Mouse (Mus musculus) stomach, embryonic 14.5 days (tissue): ENCODE data around the gene Sult2b1. TPM values are rescaled to one million over a fixed set of nuclear protein-coding genes. Genes with fewer than 3 reads are reported as not detected.

Source experiments
- ATAC-seq: fragments of 200-750 bp; cut with Nextera tagmentation; 2 replicates; pipeline ENCODE4 v1.8.0; 2017; ENCODE audit warnings: low read depth, moderate TSS enrichment; ENCODE audit not compliant: insufficient number of reproducible peaks, insufficient read depth, low FRiP score
- H3K27ac ChIP-seq: fragments of 300-500 bp; sonication (generic); 2 replicates; pipeline ENCODE4 v1.5.1; 2014; ENCODE audit warnings: mild to moderate bottlenecking, low read length, moderate library complexity, mixed read lengths
- H3K27me3 ChIP-seq: fragments of 300-500 bp; sonication (generic); 2 replicates; pipeline ENCODE4 v1.6.1; 2014; ENCODE audit warnings: low read length, control low read depth, mixed read lengths; ENCODE audit not compliant: control insufficient read depth, insufficient read depth
- H3K36me3 ChIP-seq: fragments of 300-500 bp; sonication (generic); 2 replicates; pipeline ENCODE4 v1.6.1; 2014; ENCODE audit warnings: mild to moderate bottlenecking, control low read depth, low read length, moderate library complexity, mixed read lengths; ENCODE audit not compliant: control insufficient read depth, insufficient read depth
- H3K4me1 ChIP-seq: fragments of 300-500 bp; sonication (generic); 2 replicates; pipeline ENCODE4 v1.6.1; 2014; ENCODE audit warnings: low read length, control low read depth, mixed read lengths; ENCODE audit not compliant: control insufficient read depth, insufficient read depth
- H3K4me2 ChIP-seq: fragments of 300-500 bp; sonication (generic); replicated peaks from 2 replicates; pipeline ENCODE4 v1.6.1; 2014; ENCODE audit warnings: low read depth, low read length, control low read depth
- H3K4me3 ChIP-seq: fragments of 300-500 bp; sonication (generic); 2 replicates; pipeline ENCODE4 v1.5.1; 2014; ENCODE audit warnings: low read depth, low read length, control low read depth
- H3K9ac ChIP-seq: fragments of 300-500 bp; sonication (generic); replicated peaks from 2 replicates; pipeline ENCODE4 v1.6.1; 2014; ENCODE audit warnings: low read depth, mild to moderate bottlenecking, control low read depth, low read length, moderate library complexity, mixed read lengths
- H3K9me3 ChIP-seq: fragments of 300-500 bp; sonication (generic); 2 replicates; pipeline ENCODE4 v1.6.1; 2016; ENCODE audit warnings: low read depth, low read length, control low read depth; ENCODE audit not compliant: control insufficient read depth
- WGBS: fragments of 180-500 bp; shearing (Covaris S2); extraction: QIAGEN DNeasy Blood & Tissue Kit; methylation state at CpG from one replicate; pipeline ENCODE4 v1.1.7; 2014; 5-methylcytosine and 5-hydroxymethylcytosine counted together
- polyA plus RNA-seq: library from polyadenylated mRNA; unstranded; fragments of >200 nt; fragmentation: Nextera tagmentation; extraction: Ambion mirVana; gene quantifications from 2 replicates; pipeline ENCODE4 v1.2.1, GENCODE M21; 2014

The Sult2b1 gene
- polyA plus RNA-seq, 1 experiment from 2014 or later, result 3.6 TPM

DNA sequence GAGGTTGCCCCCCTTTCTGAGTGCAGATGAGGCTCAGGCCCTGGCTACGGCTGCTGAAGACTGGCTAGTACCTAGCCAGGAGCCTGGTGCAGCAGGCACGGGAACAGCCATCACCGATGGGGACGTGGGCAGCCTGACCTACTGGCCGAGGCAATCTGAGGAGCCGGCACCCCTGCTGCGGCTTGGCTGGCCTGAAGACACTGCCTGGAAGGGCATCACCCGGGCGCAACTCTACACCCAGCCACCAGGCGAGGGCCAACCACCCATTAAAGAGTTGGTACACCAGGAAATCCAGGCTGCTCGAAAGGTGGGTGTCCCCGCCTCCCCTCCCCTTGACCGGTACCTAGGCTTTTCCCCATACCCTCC, 62.1 kb downstream of the Sult2b1 start:
- peaks cover 12% of the 10 kb centered on the region for H3K4me1 ChIP-seq
- peaks cover 48% of the 10 kb centered on the region for H3K36me3 ChIP-seq
- H3K27ac ChIP-seq, result no peak overlapping the region
- H3K27me3 ChIP-seq, result no peaks in the 10 kb centered on the region
- H3K4me2 ChIP-seq, result no peak overlapping the region
- WGBS, result 76% methylated on average over 13 of the region's 13 CpGs
- H3K9me3 ChIP-seq, result no peaks in the 10 kb centered on the region
- H3K4me3 ChIP-seq, result no peak overlapping the region
- H3K9ac ChIP-seq, result no peak overlapping the region
- no peak for ATAC-seq

DNA sequence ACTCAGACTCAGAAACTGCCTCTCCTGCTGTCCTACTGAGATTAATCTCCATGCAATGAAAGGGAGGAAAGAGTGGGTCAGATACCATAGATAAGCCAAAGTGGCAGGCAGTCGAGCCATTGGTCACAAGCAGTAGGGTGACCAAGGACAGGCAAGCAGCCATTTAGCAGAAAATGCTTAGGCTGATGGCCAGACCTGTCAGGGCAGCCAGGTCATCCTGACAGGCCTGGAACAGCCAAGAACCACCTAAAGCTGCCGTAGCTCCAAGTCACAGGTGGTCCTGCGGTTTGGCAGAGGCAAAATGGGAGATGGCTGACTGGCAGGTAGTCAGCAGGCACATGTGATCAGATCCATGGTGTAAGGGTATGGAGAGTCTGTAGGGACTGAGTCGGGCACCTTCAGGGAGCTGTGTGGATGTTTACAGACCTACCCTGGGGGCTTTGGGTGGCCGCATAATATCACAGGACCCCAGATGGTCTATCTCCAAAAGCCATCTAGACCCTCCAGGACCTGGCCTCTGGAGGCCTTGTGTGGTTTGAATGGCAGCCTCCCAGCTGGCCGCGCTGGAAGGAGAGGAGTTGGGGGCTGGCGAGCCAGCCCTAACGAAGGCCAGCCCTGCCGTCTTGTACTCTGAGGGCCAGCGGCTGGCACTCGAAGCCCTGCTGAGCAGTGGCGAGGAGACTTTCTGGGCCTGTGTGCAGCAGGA, 62.7 kb downstream of the Sult2b1 start:
- peak overlapping the region; percentile 14; the same call in 1 of the 2 replicates for H3K4me2 ChIP-seq
- 60% methylated on average over 13 of the region's 13 CpGs for WGBS
- H3K27ac ChIP-seq, result no peak overlapping the region
- peaks cover 16% of the 10 kb centered on the region for H3K4me1 ChIP-seq
- no peaks in the 10 kb centered on the region for H3K27me3 ChIP-seq
- H3K9ac ChIP-seq, result no peak overlapping the region
- peaks cover 48% of the 10 kb centered on the region for H3K36me3 ChIP-seq
- no peak for ATAC-seq
- peak overlapping the region; percentile 8; the same call in 1 of the 2 replicates for H3K4me3 ChIP-seq
- no peaks in the 10 kb centered on the region for H3K9me3 ChIP-seq

DNA sequence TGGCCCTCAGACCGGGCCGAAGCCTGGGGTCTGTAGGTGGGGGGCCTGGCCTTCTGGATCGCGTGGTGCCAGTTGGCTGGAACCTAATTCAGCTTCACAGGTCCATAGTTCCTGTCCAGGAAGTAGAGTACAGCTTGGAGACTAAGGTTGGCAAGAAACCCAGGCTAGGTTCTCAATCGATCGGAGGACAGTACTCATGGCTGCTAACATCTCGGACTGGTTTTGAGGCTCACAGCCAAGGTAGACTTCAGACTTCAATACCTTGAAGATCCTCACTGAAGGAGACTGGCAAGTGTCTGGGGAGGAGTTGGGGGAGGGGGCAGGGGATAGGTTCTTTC, 63.3 kb downstream of the Sult2b1 start:
- peak overlapping the region; percentile 63; the same call in 1 of the 2 replicates for H3K27ac ChIP-seq
- H3K4me1 ChIP-seq, result peaks cover 22% of the 10 kb centered on the region
- WGBS, result 74% methylated on average over 7 of the region's 7 CpGs
- ATAC-seq, result no peak
- no peaks in the 10 kb centered on the region for H3K9me3 ChIP-seq
- no peak overlapping the region for H3K9ac ChIP-seq
- H3K4me3 ChIP-seq, result peak overlapping the region; percentile 8; the same call in 1 of the 2 replicates
- peaks cover 44% of the 10 kb centered on the region for H3K36me3 ChIP-seq
- peak overlapping the region; percentile 18; the same call in 1 of the 2 replicates for H3K4me2 ChIP-seq
- H3K27me3 ChIP-seq, result no peaks in the 10 kb centered on the region

DNA sequence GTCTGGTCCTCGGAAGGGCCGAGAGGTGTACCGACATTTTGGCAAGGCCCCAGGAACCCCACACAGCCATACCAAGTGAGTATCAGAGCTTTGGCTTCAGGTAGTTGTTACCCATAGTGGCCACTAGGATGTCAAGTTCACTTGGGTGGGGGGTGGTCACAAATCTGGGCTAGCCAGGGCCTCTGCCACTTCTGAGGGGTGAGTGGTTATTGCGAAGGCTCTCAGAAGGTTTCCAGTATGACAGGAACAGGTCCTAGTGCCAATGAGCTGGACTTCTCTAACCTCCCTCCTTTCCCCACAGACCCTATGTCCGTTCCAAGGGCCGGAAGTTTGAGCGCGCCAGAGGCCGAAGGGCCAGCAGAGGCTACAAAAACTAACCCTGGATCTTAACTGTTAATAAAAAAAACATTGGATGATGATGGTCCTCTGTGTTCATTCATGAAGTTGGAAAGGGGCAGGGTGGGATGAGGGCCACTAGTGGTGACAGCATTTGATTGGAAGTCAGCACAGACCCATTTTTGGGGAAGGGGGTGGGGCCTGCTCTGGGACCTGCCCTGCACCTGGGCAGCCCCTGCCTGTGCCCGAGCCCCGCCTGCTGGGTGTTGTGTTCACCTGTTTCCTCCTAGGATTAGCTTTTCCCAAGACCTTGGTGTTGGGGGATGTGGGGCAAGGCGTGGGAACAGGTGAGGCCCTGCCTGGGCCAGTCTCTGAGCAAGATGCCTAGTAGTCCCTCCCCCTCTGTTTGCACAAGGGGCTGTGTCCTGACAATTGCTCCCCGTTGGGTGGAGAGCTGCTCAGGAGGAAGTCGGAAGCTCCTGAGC, 63.8 kb downstream of the Sult2b1 start, which contains the start of gene Fam83e:
Fam83e (plus strand) TSS at position 800 of the 821 bp plus-strand sequence.
- peaks cover 39% of the 10 kb centered on the region for H3K36me3 ChIP-seq
- peak within 1 kb of the TSS; percentile 63; the same call in 1 of the 2 replicates for H3K27ac ChIP-seq
- no peaks in the 10 kb centered on the region for H3K27me3 ChIP-seq
- peak within 1 kb of the TSS; percentile 18 for H3K4me2 ChIP-seq
- WGBS, result 76% methylated on average over 14 of the region's 14 CpGs
- H3K4me3 ChIP-seq, result peak within 1 kb of the TSS; percentile 8; the same call in 1 of the 2 replicates
- peaks cover 28% of the 10 kb centered on the region for H3K4me1 ChIP-seq
- H3K9me3 ChIP-seq, result no peaks in the 10 kb centered on the region
- peak; percentile 74 for ATAC-seq
- no peak within 1 kb of the TSS for H3K9ac ChIP-seq

DNA sequence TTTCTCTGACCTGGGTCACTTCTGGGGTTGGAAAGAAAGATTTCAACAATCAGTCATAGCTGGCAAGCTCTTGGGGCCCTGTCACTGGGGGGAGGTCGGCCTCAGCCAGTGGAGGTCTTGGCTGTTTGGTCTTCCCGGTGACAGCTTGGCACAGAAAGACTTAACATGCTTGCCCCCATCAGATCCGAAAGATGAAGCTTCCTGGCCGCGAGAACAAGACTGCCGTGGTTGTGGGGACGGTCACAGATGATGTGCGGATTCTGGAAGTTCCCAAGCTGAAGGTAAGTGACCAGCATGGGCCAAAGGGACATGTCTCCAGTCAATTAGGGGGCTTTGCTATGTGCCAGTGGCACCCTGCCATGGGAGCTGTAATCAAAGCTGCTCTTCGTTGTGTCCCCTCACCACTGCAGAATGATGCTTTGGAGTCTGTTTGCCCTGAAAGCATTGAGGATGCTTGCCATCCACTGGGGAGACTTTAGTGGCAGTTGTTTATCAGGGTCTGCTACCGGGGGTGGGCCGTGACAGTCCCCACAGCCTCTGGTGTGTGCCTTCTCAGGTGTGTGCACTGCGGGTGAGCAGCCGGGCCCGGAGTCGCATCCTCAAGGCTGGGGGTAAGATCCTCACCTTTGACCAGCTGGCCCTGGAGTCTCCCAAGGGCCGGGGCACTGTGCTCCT, 64.6 kb downstream of the Sult2b1 start:
- ATAC-seq, result no peak
- Histone ChIP-seq H3K27me3 (no peaks in the 10 kb centered on the region), H3K9ac (no peak overlapping the region), H3K4me1 (peaks cover 31% of the 10 kb centered on the region), H3K4me3 (peak overlapping the region; percentile 97; the same call in 1 of the 2 replicates), H3K9me3 (no peaks in the 10 kb centered on the region), H3K4me2 (0 out of 2 replicates have a peak overlapping the region, but pooled peaks have one; percentile 18), H3K36me3 (peaks cover 37% of the 10 kb centered on the region), H3K27ac (peak overlapping the region; percentile 15; the same call in 1 of the 2 replicates)
- WGBS, result 86% methylated on average over 15 of the region's 16 CpGs

DNA sequence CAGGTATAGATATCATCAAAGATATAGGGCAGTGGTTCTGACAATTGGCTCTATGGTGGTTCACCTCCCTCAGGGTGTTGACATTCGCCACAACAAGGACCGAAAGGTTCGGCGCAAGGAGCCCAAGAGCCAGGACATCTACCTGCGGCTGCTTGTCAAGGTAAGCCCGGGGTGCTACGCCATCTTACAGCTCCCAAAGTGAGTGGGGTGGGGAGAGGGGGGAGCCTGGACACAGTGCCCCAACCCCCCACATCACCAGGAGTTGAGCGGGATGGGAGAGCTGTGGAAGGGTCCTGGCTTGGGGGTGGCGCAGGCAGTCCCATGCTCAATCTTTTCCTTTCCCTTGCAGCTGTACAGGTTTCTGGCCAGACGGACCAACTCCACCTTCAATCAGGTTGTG, 65.3 kb downstream of the Sult2b1 start:
- ATAC-seq, result no peak
- Histone ChIP-seq H3K4me1 (peaks cover 36% of the 10 kb centered on the region), H3K36me3 (peaks cover 32% of the 10 kb centered on the region), H3K27ac (no peak overlapping the region), H3K4me3 (peak overlapping the region; percentile 97), H3K4me2 (peak overlapping the region; percentile 82), H3K9me3 (no peaks in the 10 kb centered on the region), H3K9ac (peak overlapping the region; percentile 99; the same call in 1 of the 2 replicates), H3K27me3 (no peaks in the 10 kb centered on the region)
- 74% methylated on average over 10 of the region's 10 CpGs for WGBS

DNA sequence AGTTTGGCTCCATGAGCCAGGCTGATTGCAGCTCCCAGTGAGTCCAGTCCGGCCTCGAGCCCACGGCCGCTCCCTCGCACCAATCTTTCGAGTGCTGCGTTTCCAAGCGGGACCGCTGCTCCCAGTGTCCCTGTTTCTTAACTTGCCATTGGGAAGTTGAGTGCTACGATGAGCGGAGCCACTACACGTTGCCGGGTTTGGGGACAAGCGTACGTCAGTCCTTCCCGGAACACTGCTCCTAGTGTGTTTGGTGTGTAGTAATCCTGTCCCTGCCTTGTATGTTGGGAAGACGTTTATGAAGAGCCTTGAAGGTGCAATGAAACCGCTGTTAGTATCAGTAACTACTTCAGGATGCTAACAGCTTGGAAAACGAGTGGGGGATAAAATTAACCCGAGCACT, 66.1 kb downstream of the Sult2b1 start:
- peak overlapping the region; percentile 99 for H3K9ac ChIP-seq
- no peaks in the 10 kb centered on the region for H3K9me3 ChIP-seq
- H3K27me3 ChIP-seq, result no peaks in the 10 kb centered on the region
- peak overlapping the region; percentile 83 for H3K27ac ChIP-seq
- H3K4me1 ChIP-seq, result peaks cover 44% of the 10 kb centered on the region
- peak overlapping the region; percentile 97 for H3K4me3 ChIP-seq
- ATAC-seq, result no peak
- H3K4me2 ChIP-seq, result peak overlapping the region; percentile 82
- peaks cover 29% of the 10 kb centered on the region for H3K36me3 ChIP-seq
- under 1% methylated on average over 20 of the region's 20 CpGs for WGBS

DNA sequence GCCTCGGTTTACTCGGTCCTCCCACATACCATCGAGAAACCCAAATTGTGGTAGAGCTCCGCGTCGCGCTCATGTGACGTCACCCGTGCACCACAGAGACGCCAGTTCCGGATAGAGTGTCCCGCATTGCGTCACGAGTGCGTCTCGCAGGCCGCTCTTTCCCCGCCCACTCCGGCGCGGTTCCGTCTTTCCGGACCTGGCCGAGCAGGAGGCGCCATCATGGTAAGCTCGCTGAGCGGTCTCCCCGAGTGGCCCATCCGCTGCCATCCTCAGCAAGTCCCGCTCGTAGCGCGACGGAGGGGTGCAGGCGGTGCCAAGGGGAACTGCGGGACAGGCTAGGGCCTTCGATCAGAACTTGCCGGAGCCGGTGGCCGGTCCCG, 66.6 kb downstream of the Sult2b1 start, which contains the start of gene Sphk2:
Sphk2 (minus strand) TSS at position 85 of the 380 bp plus-strand sequence.
- peak; percentile 64 for ATAC-seq
- under 1% methylated on average over 41 of the region's 41 CpGs for WGBS
- Histone ChIP-seq H3K9me3 (no peaks in the 10 kb centered on the region), H3K27ac (peak within 1 kb of the TSS; percentile 83), H3K4me3 (peak within 1 kb of the TSS; percentile 97), H3K4me1 (peaks cover 47% of the 10 kb centered on the region), H3K4me2 (peak within 1 kb of the TSS; percentile 87), H3K36me3 (peaks cover 29% of the 10 kb centered on the region), H3K9ac (peak within 1 kb of the TSS; percentile 99), H3K27me3 (no peaks in the 10 kb centered on the region)
